Mouse (Mus musculus) c-Kit-positive CD71-negative TER-119-negative erythroid progenitor cells, embryonic 14.5 days (primary cell): ENCODE results near the gene Eed.

Experiments used
- DNase-seq: peaks from one replicate; pipeline ENCODE4 v3.0.0-alpha.2; 2013; ENCODE audit warnings: low read depth

The Eed gene

GRCm38 (mm10) chr7:89907950-89908349, 72.8 kb downstream of the Eed start:
- peak; percentile 70 for DNase-seq
